Mouse (Mus musculus) spleen, adult 2 months (tissue): ENCODE measurements around the gene Ifna6. TPM values are rescaled to one million over a fixed set of nuclear protein-coding genes. Genes with fewer than 3 reads are reported as not detected.
"Not testable (repeated sequence)": the region's sequence is repeated elsewhere in the genome, so short reads cannot be mapped to it uniquely, and the experiment has no call there.

Source experiments
- DNase-seq, 2 experiments: peaks; one replicate each; pipeline versions ENCODE4 v3.0.0 to v3.0.0-alpha.2; 2012 to 2021; ENCODE audit warnings: low spot score in 2 of 2, low read depth in 1 of 2
- H3K27ac ChIP-seq: fragments of 200-500 bp; 2 replicates; pipeline ENCODE4 v1.5.1; 2012; ENCODE audit warnings: low read length, inconsistent platforms; ENCODE audit not compliant: insufficient read depth
- H3K27me3 ChIP-seq: fragments of 200-500 bp; 2 replicates; pipeline ENCODE4 v1.6.1; 2012; ENCODE audit warnings: mild to moderate bottlenecking, moderate library complexity, low read length, inconsistent platforms; ENCODE audit not compliant: control insufficient read depth, insufficient read depth
- H3K36me3 ChIP-seq: fragments of 200-500 bp; 2 replicates; pipeline ENCODE4 v1.6.1; 2012; ENCODE audit warnings: mild to moderate bottlenecking, low read length, inconsistent platforms; ENCODE audit not compliant: control insufficient read depth, insufficient read depth
- H3K4me1 ChIP-seq: fragments of 200-500 bp; 2 replicates; pipeline ENCODE4 v1.6.1; 2011; ENCODE audit warnings: inconsistent platforms; ENCODE audit not compliant: control insufficient read depth, insufficient read depth, insufficient read length
- H3K4me3 ChIP-seq: fragments of 200-500 bp; 2 replicates; pipeline ENCODE4 v1.5.1; 2011; ENCODE audit warnings: mild to moderate bottlenecking, inconsistent platforms; ENCODE audit not compliant: insufficient read depth, insufficient read length; ENCODE audit errors: extremely low read depth
- CTCF ChIP-seq: fragments of 200-500 bp; IDR thresholded peaks from 2 replicates; pipeline ENCODE4 v1.5.1; 2011; ENCODE audit warnings: mild to moderate bottlenecking, inconsistent platforms; ENCODE audit not compliant: insufficient read depth, insufficient read length, insufficient replicate concordance; ENCODE audit errors: extremely low read depth
- POLR2A ChIP-seq: fragments of 200-500 bp; IDR thresholded peaks from 2 replicates; pipeline ENCODE4 v1.6.1; 2011; ENCODE audit warnings: low read depth, low read length, inconsistent platforms
- WGBS: fragments of 180-500 bp; shearing (Covaris S2); methylation state at CpG from one replicate; pipeline ENCODE4 v1.1.7; 2018; 5-methylcytosine and 5-hydroxymethylcytosine counted together
- polyA plus RNA-seq: library from polyadenylated mRNA; depleted of rRNA; stranded (reverse); fragments of >200 nt; gene quantifications from 2 replicates; pipeline ENCODE4 v1.2.3, GENCODE M21; 2012

The Ifna6 gene
- polyA plus RNA-seq, 1 experiment = not detected

- H3K4me1 ChIP-seq, H3K27ac ChIP-seq, H3K36me3 ChIP-seq, DNase-seq, H3K27me3 ChIP-seq, H3K4me3 ChIP-seq: not testable (repeated sequence)
- WGBS = 5% methylated on average over 6 of the region's 7 CpGs
Observed at GRCm38 (mm10) chr4:88799365-88799764, 27.9 kb upstream of the Ifna6 start, which contains the start of gene Gm13285. Gm13285 (plus strand) TSS chr4:88799665.

GRCm38 (mm10) chr4:88802954-88803353 is 24.3 kb upstream of the Ifna6 start, which contains the start of gene Gm13287:
Gm13287 (plus strand) TSS chr4:88803254.
- H3K36me3 ChIP-seq, DNase-seq: not testable (repeated sequence)
- no CpG with 5 or more reads among the region's 29 CpGs for WGBS

GRCm38 (mm10) chr4:88805231-88805630 is 22.0 kb upstream of the Ifna6 start, which contains the start of gene Gm13288:
Gm13288 (plus strand) TSS chr4:88805531.
- DNase-seq, H3K27ac ChIP-seq, H3K36me3 ChIP-seq, H3K27me3 ChIP-seq, H3K4me1 ChIP-seq: not testable (repeated sequence)
- H3K4me3 ChIP-seq = 0 out of 2 replicates have a peak within 1 kb of the TSS, but pooled peaks have one; percentile 27
- WGBS = no CpG with 5 or more reads among the region's 8 CpGs

More at GRCm38 (mm10) chr4:88802954-88803353, 24.3 kb upstream of the Ifna6 start, which contains the start of gene Gm13287:
- H3K27ac ChIP-seq, H3K4me3 ChIP-seq, H3K4me1 ChIP-seq, H3K27me3 ChIP-seq: not testable (repeated sequence)

GRCm38 (mm10) chr4:88805761-88806160 is 21.5 kb upstream of the Ifna6 start:
- H3K36me3 ChIP-seq, DNase-seq: not testable (repeated sequence)
- H3K4me3 ChIP-seq = 0 out of 2 replicates have a peak overlapping the region, but pooled peaks have one; percentile 27

GRCm38 (mm10) chr4:88815928-88816327 is 11.3 kb upstream of the Ifna6 start, which contains the start of gene Ifna7:
Ifna7 (plus strand) TSS chr4:88816228.
- Histone ChIP-seq H3K27me3 (no peaks in the 10 kb centered on the region), H3K4me1 (no peaks in the 10 kb centered on the region), H3K36me3 (no peaks in the 10 kb centered on the region), H3K4me3 (no peak within 1 kb of the TSS), H3K27ac (no peak within 1 kb of the TSS)
- DNase-seq = no peak
- WGBS = 61% methylated on average over 3 of the region's 3 CpGs
- TF ChIP-seq POLR2A (no peak), CTCF (no peak)

More at GRCm38 (mm10) chr4:88805761-88806160, 21.5 kb upstream of the Ifna6 start:
- not testable (repeated sequence) for H3K4me1 ChIP-seq, H3K27ac ChIP-seq, H3K27me3 ChIP-seq
- 0% methylated on average over 3 of the region's 34 CpGs for WGBS

GRCm38 (mm10) chr4:88819659-88820058 is 7.6 kb upstream of the Ifna6 start, which contains the start of gene Ifna11:
Ifna11 (plus strand) TSS chr4:88819959.
- TF ChIP-seq POLR2A (no peak), CTCF (no peak)
- Histone ChIP-seq H3K27ac (no peak within 1 kb of the TSS), H3K27me3 (no peaks in the 10 kb centered on the region), H3K4me1 (no peaks in the 10 kb centered on the region), H3K4me3 (no peak within 1 kb of the TSS), H3K36me3 (no peaks in the 10 kb centered on the region)
- WGBS = 89% methylated on average over 1 of the region's 1 CpGs
- DNase-seq = no peak

- TF ChIP-seq POLR2A = no peak
- no peak for TF ChIP-seq CTCF
- 29% methylated on average over 4 of the region's 4 CpGs for WGBS
- Histone ChIP-seq H3K27me3 (no peaks in the 10 kb centered on the region), H3K27ac (no peak overlapping the region), H3K36me3 (no peaks in the 10 kb centered on the region), H3K4me1 (no peaks in the 10 kb centered on the region), H3K4me3 (no peak overlapping the region)
- no peak for DNase-seq
Observed at GRCm38 (mm10) chr4:88822995-88823394, 4.2 kb upstream of the Ifna6 start.
